Mouse (Mus musculus): ENCODE results near the gene Sdha. TPM values are rescaled to one million over a fixed set of nuclear protein-coding genes. Genes with fewer than 3 reads are reported as not detected.

Sdha gene
- total and polyA plus RNA-seq, 2 experiments from 2014 or later, result 98.7 to 211 TPM

- peaks cover 10% of the 10 kb centered on the region for H3K4me1 ChIP-seq (ENCODE audit: insufficient read depth, low read length)
- peak overlapping the region; percentile 78; the same call in 1 of the 2 replicates for H3K27ac ChIP-seq (ENCODE audit: low read depth, low read length)
- ATAC-seq (ENCODE audit: low FRiP score), result peak; percentile 41
- peak overlapping the region; percentile 83 for H3K4me3 ChIP-seq (ENCODE audit: low read depth, low read length)
- peak overlapping the region; percentile 67 for H3K4me2 ChIP-seq (ENCODE audit: low read depth, low read length, poor library complexity, severe bottlenecking)
- H3K36me3 ChIP-seq (ENCODE audit: insufficient read depth, low read length), result peaks cover 4% of the 10 kb centered on the region
- no peaks in the 10 kb centered on the region for H3K9me3 ChIP-seq (ENCODE audit: low read length)
- DNase-seq (ENCODE audit: low spot score), result peak; percentile 42
- no peak for TF ChIP-seq CTCF (IDR thresholded peaks at IDR 0.05)
- WGBS, result 2% methylated on average over 15 of the region's 15 CpGs
- no peaks in the 10 kb centered on the region for H3K27me3 ChIP-seq (ENCODE audit: insufficient read depth, low read length)
- peak overlapping the region; percentile 76 for H3K9ac ChIP-seq (replicated peaks; ENCODE audit: low read length, poor library complexity, severe bottlenecking)
Measured at GRCm38 (mm10) chr13:74350435-74350906, 391 bp upstream of the Sdha start.

DNA sequence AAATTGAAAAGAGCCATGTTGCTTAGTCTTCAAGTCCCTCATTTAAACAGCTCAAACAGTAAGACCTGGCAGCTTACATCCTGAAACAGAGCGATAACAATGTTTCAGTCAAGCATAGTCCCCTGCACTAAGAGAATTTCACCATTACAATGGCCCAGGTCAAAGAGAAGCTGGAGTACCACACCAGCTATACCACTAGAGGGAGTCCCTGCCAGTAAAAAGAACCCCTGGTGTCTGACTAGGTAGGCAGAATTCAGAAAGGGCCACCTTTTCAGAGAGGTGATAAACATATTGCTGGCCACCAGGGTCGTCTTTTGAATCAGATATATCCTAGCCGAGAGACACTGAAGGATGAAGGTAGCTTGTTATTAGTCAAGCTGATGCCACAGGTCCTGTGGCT is 9.0 kb downstream of the Sdha start:
- 48% methylated on average over 3 of the region's 3 CpGs for WGBS
- Histone ChIP-seq H3K9me3 (ENCODE audit: low read length) (no peaks in the 10 kb centered on the region), H3K27ac (ENCODE audit: low read depth, low read length) (no peak overlapping the region), H3K36me3 (ENCODE audit: insufficient read depth, low read length) (peaks cover 49% of the 10 kb centered on the region), H3K4me2 (ENCODE audit: low read depth, low read length, poor library complexity, severe bottlenecking) (no peak overlapping the region), H3K27me3 (ENCODE audit: insufficient read depth, low read length) (no peaks in the 10 kb centered on the region), H3K4me3 (ENCODE audit: low read depth, low read length) (no peak overlapping the region), H3K4me1 (ENCODE audit: insufficient read depth, low read length) (no peaks in the 10 kb centered on the region), H3K9ac (replicated peaks; ENCODE audit: low read length, poor library complexity, severe bottlenecking) (no peak overlapping the region)
- TF ChIP-seq CTCF (IDR thresholded peaks at IDR 0.05), result peak; percentile 84
- peak; percentile 60; the same call in 1 of the 2 replicates for ATAC-seq (ENCODE audit: low FRiP score)
- DNase-seq (ENCODE audit: low spot score), result peak; percentile 66

DNA sequence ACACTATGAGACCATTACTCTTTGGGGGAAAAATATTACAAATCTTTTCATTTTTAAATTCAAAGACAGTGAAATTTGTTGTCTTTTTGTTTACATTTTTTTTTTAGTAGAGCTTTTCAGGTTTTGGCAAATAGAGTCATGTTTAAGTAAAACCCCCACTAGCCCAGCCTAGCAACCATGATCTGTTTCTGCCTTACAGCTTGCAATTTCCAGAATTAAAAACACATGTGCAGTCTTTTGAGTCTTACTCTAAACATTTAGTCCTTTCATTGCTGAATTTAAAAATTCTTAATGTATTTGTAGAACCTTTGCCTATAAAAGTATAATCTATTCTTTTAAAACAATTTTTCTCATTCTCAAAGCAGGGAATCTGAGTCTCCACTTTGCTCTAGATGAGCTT is 20.8 kb downstream of the Sdha start:
- H3K36me3 ChIP-seq (ENCODE audit: insufficient read depth, low read length), result peaks cover 62% of the 10 kb centered on the region
- H3K4me3 ChIP-seq (ENCODE audit: low read depth, low read length), result no peak overlapping the region
- no peak for ATAC-seq (ENCODE audit: low FRiP score)
- H3K9me3 ChIP-seq (ENCODE audit: low read length), result no peaks in the 10 kb centered on the region
- no peak for DNase-seq (ENCODE audit: low spot score)
- H3K4me2 ChIP-seq (ENCODE audit: low read depth, low read length, poor library complexity, severe bottlenecking), result no peak overlapping the region
- no peaks in the 10 kb centered on the region for H3K27me3 ChIP-seq (ENCODE audit: insufficient read depth, low read length)
- no peak overlapping the region for H3K9ac ChIP-seq (replicated peaks; ENCODE audit: low read length, poor library complexity, severe bottlenecking)
- TF ChIP-seq CTCF (IDR thresholded peaks at IDR 0.05), result no peak
- no peaks in the 10 kb centered on the region for H3K4me1 ChIP-seq (ENCODE audit: insufficient read depth, low read length)
- no peak overlapping the region for H3K27ac ChIP-seq (ENCODE audit: low read depth, low read length)

- Histone ChIP-seq H3K27ac (ENCODE audit: low read depth, low read length) (peak within 1 kb of the TSS; percentile 63), H3K36me3 (ENCODE audit: insufficient read depth, low read length) (peaks cover 14% of the 10 kb centered on the region), H3K9ac (replicated peaks; ENCODE audit: low read length, poor library complexity, severe bottlenecking) (peak within 1 kb of the TSS; percentile 93), H3K4me2 (ENCODE audit: low read depth, low read length, poor library complexity, severe bottlenecking) (peak within 1 kb of the TSS; percentile 82), H3K4me3 (ENCODE audit: low read depth, low read length) (peak within 1 kb of the TSS; percentile 94), H3K27me3 (ENCODE audit: insufficient read depth, low read length) (no peaks in the 10 kb centered on the region), H3K9me3 (ENCODE audit: low read length) (no peaks in the 10 kb centered on the region), H3K4me1 (ENCODE audit: insufficient read depth, low read length) (peaks cover 4% of the 10 kb centered on the region; the same call in 1 of the 2 replicates)
- WGBS, result under 1% methylated on average over 36 of the region's 36 CpGs
- peak; percentile 96 for DNase-seq (ENCODE audit: low spot score)
- ATAC-seq (ENCODE audit: low FRiP score), result peak; percentile 97
- no peak for TF ChIP-seq CTCF (IDR thresholded peaks at IDR 0.05)
Measured at GRCm38 (mm10) chr13:74317170-74317849, 32.8 kb downstream of the Sdha start, which contains the start of gene Pdcd6. Gene Pdcd6, minus strand, starts transcription at chr13:74317580.

DNA sequence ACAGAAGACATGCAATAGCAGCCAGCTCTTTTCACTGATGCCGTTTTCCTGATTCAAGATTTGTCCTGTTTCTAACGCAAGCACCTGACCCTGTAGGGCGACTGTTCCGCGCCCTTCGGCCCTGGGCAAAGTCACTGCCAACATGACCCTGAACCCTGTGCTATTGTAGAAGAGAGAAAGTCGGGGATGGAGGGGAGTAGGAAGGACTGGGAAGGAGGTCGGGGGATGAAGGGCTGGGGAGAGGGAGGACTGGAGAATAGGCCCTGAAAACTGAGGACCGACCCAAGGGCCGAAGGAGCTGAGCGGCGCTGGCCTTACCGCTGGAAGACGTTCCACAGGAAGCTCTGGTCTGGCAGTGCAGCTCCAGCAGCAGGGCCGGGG is 33.3 kb downstream of the Sdha start:
- TF ChIP-seq CTCF (IDR thresholded peaks at IDR 0.05), result no peak
- 3% methylated on average over 15 of the region's 15 CpGs for WGBS
- Histone ChIP-seq H3K36me3 (ENCODE audit: insufficient read depth, low read length) (peaks cover 9% of the 10 kb centered on the region), H3K27me3 (ENCODE audit: insufficient read depth, low read length) (no peaks in the 10 kb centered on the region), H3K9ac (replicated peaks; ENCODE audit: low read length, poor library complexity, severe bottlenecking) (peak overlapping the region; percentile 93), H3K4me3 (ENCODE audit: low read depth, low read length) (peak overlapping the region; percentile 94), H3K4me1 (ENCODE audit: insufficient read depth, low read length) (peaks cover 4% of the 10 kb centered on the region; the same call in 1 of the 2 replicates), H3K4me2 (ENCODE audit: low read depth, low read length, poor library complexity, severe bottlenecking) (peak overlapping the region; percentile 82), H3K9me3 (ENCODE audit: low read length) (no peaks in the 10 kb centered on the region), H3K27ac (ENCODE audit: low read depth, low read length) (peak overlapping the region; percentile 63)
- DNase-seq (ENCODE audit: low spot score), result no peak
- peak; percentile 75; the same call in 1 of the 2 replicates for ATAC-seq (ENCODE audit: low FRiP score)

- H3K9ac ChIP-seq (replicated peaks; ENCODE audit: low read length, poor library complexity, severe bottlenecking), result peak overlapping the region; percentile 93
- DNase-seq (ENCODE audit: low spot score) (no peak), ATAC-seq (ENCODE audit: low FRiP score) (no peak)
- peak overlapping the region; percentile 82 for H3K4me2 ChIP-seq (ENCODE audit: low read depth, low read length, poor library complexity, severe bottlenecking)
- H3K36me3 ChIP-seq (ENCODE audit: insufficient read depth, low read length), result peaks cover 7% of the 10 kb centered on the region
- peaks cover 4% of the 10 kb centered on the region; the same call in 1 of the 2 replicates for H3K4me1 ChIP-seq (ENCODE audit: insufficient read depth, low read length)
- no peak for TF ChIP-seq CTCF (IDR thresholded peaks at IDR 0.05)
- peak overlapping the region; percentile 63 for H3K27ac ChIP-seq (ENCODE audit: low read depth, low read length)
- no peaks in the 10 kb centered on the region for H3K27me3 ChIP-seq (ENCODE audit: insufficient read depth, low read length)
- H3K9me3 ChIP-seq (ENCODE audit: low read length), result no peaks in the 10 kb centered on the region
- peak overlapping the region; percentile 94 for H3K4me3 ChIP-seq (ENCODE audit: low read depth, low read length)
- 44% methylated on average over 4 of the region's 4 CpGs for WGBS
Measured at GRCm38 (mm10) chr13:74316386-74316785, 33.7 kb downstream of the Sdha start.

Data from midbrain, postnatal 0 days (tissue).